Mouse (Mus musculus) lung, embryonic 16.5 days (tissue): ENCODE measurements at regions not wholly inside any gene's neighbourhood (a gene's known extent, or its start where the extent isn't known, plus 50 kb on each side); places are given as distances from the start of the nearest gene placed in this dataset.

Experiments
- ATAC-seq: fragments of 200-750 bp; cut with Nextera tagmentation; 2 replicates; pipeline ENCODE4 v1.8.0; 2017; ENCODE audit warnings: low read depth, mild to moderate bottlenecking, moderate library complexity
- H3K27ac ChIP-seq: fragments of 300-500 bp; sonication (generic); 2 replicates; pipeline ENCODE4 v1.5.1; 2014; ENCODE audit warnings: mild to moderate bottlenecking, control low read depth, low read length
- H3K27me3 ChIP-seq: fragments of 300-500 bp; sonication (generic); 2 replicates; pipeline ENCODE4 v1.6.1; 2014; ENCODE audit warnings: low read depth, low read length, mixed read lengths; ENCODE audit not compliant: control insufficient read depth, insufficient read depth
- H3K36me3 ChIP-seq: fragments of 300-500 bp; sonication (generic); 2 replicates; pipeline ENCODE4 v1.6.1; 2014; ENCODE audit warnings: low read length; ENCODE audit not compliant: control insufficient read depth, insufficient read depth
- H3K4me1 ChIP-seq: fragments of 300-500 bp; sonication (generic); replicated peaks from 2 replicates; pipeline ENCODE4 v1.6.1; 2014; ENCODE audit warnings: low read length, mixed read lengths; ENCODE audit not compliant: control insufficient read depth, insufficient read depth
- H3K4me2 ChIP-seq: fragments of 300-500 bp; sonication (generic); 2 replicates; pipeline ENCODE4 v1.6.1; 2014; ENCODE audit warnings: low read depth, low read length, control low read depth
- H3K4me3 ChIP-seq: fragments of 300-500 bp; sonication (generic); 2 replicates; pipeline ENCODE4 v1.5.1; 2014; ENCODE audit warnings: mild to moderate bottlenecking, low read length, control low read depth
- H3K9ac ChIP-seq: fragments of 300-500 bp; sonication (generic); 2 replicates; pipeline ENCODE4 v1.6.1; 2014; ENCODE audit warnings: low read length, control low read depth
- H3K9me3 ChIP-seq: fragments of 300-500 bp; sonication (generic); 2 replicates; pipeline ENCODE4 v1.6.1; 2016; ENCODE audit warnings: low read length; ENCODE audit not compliant: control insufficient read depth
- WGBS: fragments of 180-500 bp; shearing (Covaris S2); extraction: QIAGEN DNeasy Blood & Tissue Kit; methylation state at CpG from one replicate; pipeline ENCODE4 v1.1.7; 2014; 5-methylcytosine and 5-hydroxymethylcytosine counted together

DNA sequence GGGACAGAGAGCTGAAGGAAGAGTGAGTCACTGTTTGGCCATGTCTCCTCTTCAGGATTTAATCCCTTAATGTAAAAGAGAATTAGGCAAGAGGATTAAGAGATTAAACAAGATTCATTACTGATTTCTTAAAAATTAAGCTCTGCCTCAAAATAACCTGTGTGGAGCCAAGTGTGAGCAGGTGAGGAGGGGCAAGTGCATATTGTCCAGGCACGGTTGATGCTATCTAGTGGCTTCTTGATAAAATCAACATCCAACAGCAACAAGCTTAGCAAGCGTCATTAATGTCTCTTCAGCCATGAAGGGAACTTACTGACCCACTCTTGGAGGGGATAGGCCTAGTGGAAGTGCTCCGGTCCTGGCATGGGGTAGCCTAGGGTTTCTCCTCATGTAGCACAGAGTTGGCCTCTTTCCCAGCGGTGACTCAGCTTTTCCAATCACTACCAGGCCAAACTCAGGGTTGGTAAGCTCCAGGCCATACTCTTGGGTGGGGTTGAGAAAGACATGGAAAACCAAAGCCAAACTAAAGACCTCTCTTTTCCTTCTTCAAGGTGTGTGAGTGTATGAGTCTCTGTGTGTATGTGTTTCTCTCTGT lies 55.0 kb upstream of the Ubr2 start:
- Histone ChIP-seq H3K4me2 (no peak overlapping the region), H3K9ac (no peak overlapping the region), H3K4me1 (peaks cover under 1% of the 10 kb centered on the region; the same call in 1 of the 2 replicates), H3K27me3 (no peaks in the 10 kb centered on the region), H3K27ac (no peak overlapping the region), H3K36me3 (no peaks in the 10 kb centered on the region), H3K4me3 (no peak overlapping the region), H3K9me3 (no peaks in the 10 kb centered on the region)
- WGBS = 76% methylated on average over 4 of the region's 4 CpGs
- no peak for ATAC-seq

DNA sequence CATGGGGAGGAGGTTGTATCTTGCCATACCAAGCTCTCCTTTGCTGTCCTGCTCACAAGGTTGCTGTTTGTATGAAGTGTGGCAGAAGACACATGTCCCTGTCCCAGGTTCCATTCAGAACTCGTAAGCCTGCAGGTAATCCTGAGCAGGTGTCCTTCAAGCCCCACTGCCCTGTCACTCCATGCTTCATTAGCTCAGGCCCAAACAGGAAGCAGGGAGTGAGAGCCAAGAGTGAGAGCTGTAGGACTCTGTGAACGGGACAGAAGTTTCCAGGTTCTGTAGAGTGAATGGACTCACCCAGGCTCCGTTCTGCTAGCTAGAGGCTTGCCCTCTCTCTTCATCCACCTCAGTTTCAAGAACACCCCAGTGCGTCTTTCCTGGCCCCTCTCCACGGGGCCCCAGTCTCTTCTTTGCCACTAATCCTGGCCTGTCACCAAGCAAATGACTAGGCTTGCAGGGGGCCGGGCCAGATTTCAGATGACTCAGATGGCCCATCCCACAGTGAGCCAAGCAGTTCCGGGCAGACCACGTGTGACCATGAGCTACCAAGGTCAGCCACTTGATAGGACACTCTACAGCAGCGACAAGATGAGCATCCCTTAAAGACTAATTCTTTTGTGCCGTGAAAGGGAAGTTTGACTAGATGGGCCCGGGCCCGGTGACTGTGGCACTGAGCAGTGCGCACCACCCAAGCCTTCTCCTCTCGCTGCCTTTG lies 54.4 kb upstream of the Ubr2 start:
- H3K36me3 ChIP-seq = no peaks in the 10 kb centered on the region
- no peak overlapping the region for H3K4me2 ChIP-seq
- ATAC-seq = no peak
- no peaks in the 10 kb centered on the region for H3K9me3 ChIP-seq
- H3K4me3 ChIP-seq = no peak overlapping the region
- H3K9ac ChIP-seq = no peak overlapping the region
- WGBS = 73% methylated on average over 14 of the region's 14 CpGs
- no peak overlapping the region for H3K27ac ChIP-seq
- no peaks in the 10 kb centered on the region for H3K27me3 ChIP-seq
- peaks cover 5% of the 10 kb centered on the region for H3K4me1 ChIP-seq

DNA sequence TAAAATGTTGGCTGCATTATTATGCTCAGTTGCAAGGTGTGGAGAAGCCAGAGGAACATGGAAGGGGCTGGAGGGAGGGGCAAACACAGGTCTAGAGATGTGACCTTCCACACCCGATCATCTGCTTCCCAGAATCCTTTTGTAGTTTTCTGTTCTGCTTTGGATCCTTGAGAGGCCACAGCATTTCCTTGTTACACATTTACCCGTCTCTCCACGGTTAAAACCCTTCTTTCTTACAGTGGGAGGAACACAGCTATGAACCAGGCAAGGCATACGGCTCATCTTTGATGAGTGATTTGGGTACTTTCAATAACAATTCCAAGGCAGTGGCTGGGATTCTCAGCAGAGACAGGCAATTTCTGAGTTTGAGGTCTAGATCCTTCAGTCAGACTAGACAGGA lies 53.6 kb upstream of the Ubr2 start:
- H3K9ac ChIP-seq = no peak overlapping the region
- no peak for ATAC-seq
- no peaks in the 10 kb centered on the region for H3K9me3 ChIP-seq
- no peaks in the 10 kb centered on the region for H3K36me3 ChIP-seq
- H3K4me3 ChIP-seq = no peak overlapping the region
- no peaks in the 10 kb centered on the region for H3K27me3 ChIP-seq
- H3K27ac ChIP-seq = no peak overlapping the region
- WGBS = 85% methylated on average over 4 of the region's 4 CpGs
- peaks cover 8% of the 10 kb centered on the region for H3K4me1 ChIP-seq
- no peak overlapping the region for H3K4me2 ChIP-seq

DNA sequence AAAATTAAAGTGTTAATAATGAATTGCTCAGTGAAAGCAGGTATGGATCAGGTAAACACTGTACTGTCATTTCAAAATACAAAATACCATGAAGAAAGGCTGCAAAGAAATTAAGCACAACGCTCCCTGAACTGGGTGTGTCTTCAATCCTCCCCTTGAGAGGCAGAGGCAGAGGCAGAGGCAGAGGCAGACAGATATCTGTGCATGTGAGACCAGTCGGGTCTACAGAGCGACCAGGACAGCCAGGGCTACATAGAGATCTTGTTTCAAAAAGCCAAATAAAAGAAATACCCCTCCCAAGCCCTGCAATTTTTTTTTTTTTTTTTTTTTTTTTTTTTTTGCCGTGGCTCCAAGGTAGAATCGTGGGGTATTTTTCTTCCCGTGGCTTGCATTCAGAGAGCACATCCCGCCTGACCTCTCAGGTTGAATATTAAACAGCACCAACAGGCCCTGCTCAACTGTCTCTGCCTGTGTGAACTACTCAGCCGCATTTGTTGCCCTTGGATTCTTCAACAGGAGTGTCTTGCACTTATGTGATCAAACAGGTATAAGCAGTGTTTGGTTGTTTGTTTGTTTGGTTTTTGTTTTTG lies 50.8 kb upstream of the Ubr2 start:
- Histone ChIP-seq H3K27ac (no peak overlapping the region), H3K36me3 (no peaks in the 10 kb centered on the region), H3K9ac (no peak overlapping the region), H3K27me3 (no peaks in the 10 kb centered on the region), H3K4me1 (peaks cover 8% of the 10 kb centered on the region), H3K4me3 (no peak overlapping the region), H3K4me2 (no peak overlapping the region), H3K9me3 (peaks cover 3% of the 10 kb centered on the region)
- ATAC-seq = no peak
- WGBS = 56% methylated on average over 8 of the region's 8 CpGs
